Mouse (Mus musculus): ENCODE measurements around the gene Hapln2. TPM values are rescaled to one million over a fixed set of nuclear protein-coding genes. Genes with fewer than 3 reads are reported as not detected.

Gene Hapln2
- polyA plus RNA-seq, 1 experiment from 2014 or later: 0.58 TPM

- Histone ChIP-seq H3K9me3 (ENCODE audit: control insufficient read depth, low read length) (no peaks in the 10 kb centered on the region), H3K4me2 (ENCODE audit: low read length) (peak overlapping the region; percentile 58), H3K4me1 (ENCODE audit: control insufficient read depth in 2 of 2, insufficient read depth in 2 of 2, low read length in 2 of 2) (peaks cover 55 to 65% of the 10 kb centered on the region in 2 experiments), H3K4me3 (ENCODE audit: control insufficient read depth in 1 of 2, insufficient read depth in 1 of 2, low read depth in 1 of 2, low read length in 2 of 2) (peak overlapping the region in 1 of 2 experiments; percentile 10; a peak in 1 of 4 replicates), H3K27ac (replicated peaks in 1 of 2; ENCODE audit: control insufficient read depth in 1 of 2, insufficient read depth in 1 of 2, low read depth in 2 of 2, low read length in 2 of 2) (peak overlapping the region; percentile 93 to 98), H3K36me3 (ENCODE audit: control insufficient read depth, insufficient read depth, low read length) (0 out of 2 replicates have a peak, but pooled peaks cover 3% of the 10 kb centered on the region), H3K27me3 (ENCODE audit: control insufficient read depth, insufficient read depth, low read length) (no peaks in the 10 kb centered on the region), H3K9ac (ENCODE audit: low read length) (peak overlapping the region; percentile 70)
- WGBS: 5% methylated on average over 13 of the region's 13 CpGs
- peak; percentile 54 for ATAC-seq (ENCODE audit: insufficient number of reproducible peaks, insufficient read depth, low FRiP score, low read depth)
Measured at GRCm38 (mm10) chr3:87982836-87983601, 44.4 kb downstream of the Hapln2 start.

GRCm38 (mm10) chr3:87981894-87982835, 45.2 kb downstream of the Hapln2 start:
- 25% methylated on average over 12 of the region's 12 CpGs for WGBS
- Histone ChIP-seq H3K27me3 (ENCODE audit: control insufficient read depth, insufficient read depth, low read length) (no peaks in the 10 kb centered on the region), H3K27ac (replicated peaks in 1 of 2; ENCODE audit: control insufficient read depth in 1 of 2, insufficient read depth in 1 of 2, low read depth in 2 of 2, low read length in 2 of 2) (peak overlapping the region; percentile 93 to 98)

GRCm38 (mm10) chr3:87981214-87981760, 46.1 kb downstream of the Hapln2 start:
- Histone ChIP-seq H3K9ac (ENCODE audit: low read length) (peak overlapping the region; percentile 70; the same call in 1 of the 2 replicates), H3K4me2 (ENCODE audit: low read length) (no peak overlapping the region), H3K36me3 (ENCODE audit: control insufficient read depth, insufficient read depth, low read length) (peaks cover 18% of the 10 kb centered on the region), H3K4me3 (ENCODE audit: control insufficient read depth in 1 of 2, insufficient read depth in 1 of 2, low read depth in 1 of 2, low read length in 2 of 2) (no peak overlapping the region), H3K9me3 (ENCODE audit: control insufficient read depth, low read length) (no peaks in the 10 kb centered on the region), H3K4me1 (ENCODE audit: control insufficient read depth in 2 of 2, insufficient read depth in 2 of 2, low read length in 2 of 2) (peaks cover 47 to 50% of the 10 kb centered on the region in 2 experiments), H3K27me3 (ENCODE audit: control insufficient read depth, insufficient read depth, low read length) (no peaks in the 10 kb centered on the region), H3K27ac (replicated peaks in 1 of 2; ENCODE audit: control insufficient read depth in 1 of 2, insufficient read depth in 1 of 2, low read depth in 2 of 2, low read length in 2 of 2) (peak overlapping the region; percentile 93 to 98; a peak in 3 of 4 replicates)
- ATAC-seq (ENCODE audit: insufficient number of reproducible peaks, insufficient read depth, low FRiP score, low read depth): no peak
- WGBS: 77% methylated on average over 6 of the region's 6 CpGs

More at GRCm38 (mm10) chr3:87981894-87982835, 45.2 kb downstream of the Hapln2 start:
- peak; percentile 53 for ATAC-seq (ENCODE audit: insufficient number of reproducible peaks, insufficient read depth, low FRiP score, low read depth)
- Histone ChIP-seq H3K4me2 (ENCODE audit: low read length) (peak overlapping the region; percentile 58), H3K9me3 (ENCODE audit: control insufficient read depth, low read length) (no peaks in the 10 kb centered on the region), H3K36me3 (ENCODE audit: control insufficient read depth, insufficient read depth, low read length) (peaks cover 11% of the 10 kb centered on the region; the same call in 1 of the 2 replicates), H3K4me3 (ENCODE audit: control insufficient read depth in 1 of 2, insufficient read depth in 1 of 2, low read depth in 1 of 2, low read length in 2 of 2) (no peak overlapping the region), H3K4me1 (ENCODE audit: control insufficient read depth in 2 of 2, insufficient read depth in 2 of 2, low read length in 2 of 2) (peaks cover 52 to 57% of the 10 kb centered on the region in 2 experiments), H3K9ac (ENCODE audit: low read length) (peak overlapping the region; percentile 70)

- H3K4me3 ChIP-seq (ENCODE audit: control insufficient read depth in 1 of 2, insufficient read depth in 1 of 2, low read depth in 1 of 2, low read length in 2 of 2): no peak overlapping the region
- 0 out of 4 replicates have a peak overlapping the region, but pooled peaks of 1 of the 2 experiments have one; percentile 6 for H3K27ac ChIP-seq (replicated peaks in 1 of 2; ENCODE audit: control insufficient read depth in 1 of 2, insufficient read depth in 1 of 2, low read depth in 2 of 2, low read length in 2 of 2)
- no peak for ATAC-seq (ENCODE audit: insufficient number of reproducible peaks, insufficient read depth, low FRiP score, low read depth)
- peaks cover 42 to 44% of the 10 kb centered on the region in 2 experiments for H3K4me1 ChIP-seq (ENCODE audit: control insufficient read depth in 2 of 2, insufficient read depth in 2 of 2, low read length in 2 of 2)
- no peak overlapping the region for H3K9ac ChIP-seq (ENCODE audit: low read length)
- peaks cover 24% of the 10 kb centered on the region for H3K36me3 ChIP-seq (ENCODE audit: control insufficient read depth, insufficient read depth, low read length)
- WGBS: 69% methylated on average over 5 of the region's 5 CpGs
- H3K4me2 ChIP-seq (ENCODE audit: low read length): no peak overlapping the region
- no peaks in the 10 kb centered on the region for H3K27me3 ChIP-seq (ENCODE audit: control insufficient read depth, insufficient read depth, low read length)
- H3K9me3 ChIP-seq (ENCODE audit: control insufficient read depth, low read length): no peaks in the 10 kb centered on the region
Measured at GRCm38 (mm10) chr3:87980728-87981127, 46.7 kb downstream of the Hapln2 start.

- Histone ChIP-seq H3K36me3 (ENCODE audit: control insufficient read depth, insufficient read depth, low read length) (peaks cover 30% of the 10 kb centered on the region), H3K4me2 (ENCODE audit: low read length) (no peak overlapping the region), H3K27me3 (ENCODE audit: control insufficient read depth, insufficient read depth, low read length) (no peaks in the 10 kb centered on the region), H3K4me3 (ENCODE audit: control insufficient read depth in 1 of 2, insufficient read depth in 1 of 2, low read depth in 1 of 2, low read length in 2 of 2) (no peak overlapping the region), H3K4me1 (ENCODE audit: control insufficient read depth in 2 of 2, insufficient read depth in 2 of 2, low read length in 2 of 2) (peaks cover 36 to 38% of the 10 kb centered on the region in 2 experiments), H3K27ac (replicated peaks in 1 of 2; ENCODE audit: control insufficient read depth in 1 of 2, insufficient read depth in 1 of 2, low read depth in 2 of 2, low read length in 2 of 2) (no peak overlapping the region), H3K9ac (ENCODE audit: low read length) (no peak overlapping the region), H3K9me3 (ENCODE audit: control insufficient read depth, low read length) (no peaks in the 10 kb centered on the region)
- WGBS: 46% methylated on average over 3 of the region's 3 CpGs
- ATAC-seq (ENCODE audit: insufficient number of reproducible peaks, insufficient read depth, low FRiP score, low read depth): no peak
Measured at GRCm38 (mm10) chr3:87980085-87980484, 47.3 kb downstream of the Hapln2 start.

GRCm38 (mm10) chr3:87979493-87979892, 47.9 kb downstream of the Hapln2 start:
- 85% methylated on average over 5 of the region's 5 CpGs for WGBS

More at GRCm38 (mm10) chr3:87979493-87979892, 47.9 kb downstream of the Hapln2 start:
- Histone ChIP-seq H3K27ac (replicated peaks in 1 of 2; ENCODE audit: control insufficient read depth in 1 of 2, insufficient read depth in 1 of 2, low read depth in 2 of 2, low read length in 2 of 2) (no peak overlapping the region), H3K27me3 (ENCODE audit: control insufficient read depth, insufficient read depth, low read length) (no peaks in the 10 kb centered on the region), H3K36me3 (ENCODE audit: control insufficient read depth, insufficient read depth, low read length) (peaks cover 35% of the 10 kb centered on the region), H3K4me2 (ENCODE audit: low read length) (no peak overlapping the region), H3K4me1 (ENCODE audit: control insufficient read depth in 2 of 2, insufficient read depth in 2 of 2, low read length in 2 of 2) (peaks cover 33 to 34% of the 10 kb centered on the region in 2 experiments), H3K4me3 (ENCODE audit: control insufficient read depth in 1 of 2, insufficient read depth in 1 of 2, low read depth in 1 of 2, low read length in 2 of 2) (no peak overlapping the region), H3K9me3 (ENCODE audit: control insufficient read depth, low read length) (no peaks in the 10 kb centered on the region), H3K9ac (ENCODE audit: low read length) (no peak overlapping the region; the same call in 1 of the 2 replicates)
- no peak for ATAC-seq (ENCODE audit: insufficient number of reproducible peaks, insufficient read depth, low FRiP score, low read depth)

Data from heart, embryonic 14.5 days (tissue).